Mouse (Mus musculus): Measurements from ENCODE around the gene Agmo.

DNA sequence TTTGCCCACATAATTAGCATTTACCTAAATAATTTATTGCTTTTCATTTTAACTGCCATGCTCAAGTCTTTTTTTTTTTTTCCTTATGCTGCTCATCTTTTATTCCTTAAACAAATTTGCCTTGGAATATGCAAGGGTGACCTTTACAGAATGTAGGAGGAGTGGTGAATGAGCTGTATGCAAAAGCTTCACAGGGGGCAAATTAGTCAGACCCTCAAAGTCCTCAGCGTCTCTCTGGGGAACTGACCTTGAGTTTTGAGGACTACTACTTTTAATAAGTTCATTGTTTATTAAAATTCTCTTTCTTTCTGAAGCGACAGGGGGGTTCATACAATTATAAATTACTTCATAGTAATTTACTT, 33.2 kb downstream of the Agmo start:
- TF ChIP-seq CEBPB (IDR thresholded peaks at IDR 0.05; ENCODE audit: low read depth) (no peak), CTCF (IDR thresholded peaks at IDR 0.05; ENCODE audit: control insufficient read depth, insufficient read depth, insufficient read length) (no peak), MAX (IDR thresholded peaks at IDR 0.05) (no peak)
